Mouse (Mus musculus) MEL (cell line): ENCODE data around the gene Tepp.

Source experiments
- MAX ChIP-seq: IDR thresholded peaks from 2 replicates; pipeline ENCODE4 v1.6.1; 2011; ENCODE audit warnings: low read length, improper control_type of control experiment
- POLR2A ChIP-seq, 2 experiments: IDR thresholded peaks; 2 replicates each; pipeline ENCODE4 v1.6.1; 2011 to 2012; ENCODE audit warnings: low read length in 2 of 2, mild to moderate bottlenecking in 2 of 2, control low read depth in 1 of 2, improper control_type of control experiment in 1 of 2, low read depth in 1 of 2, moderate library complexity in 1 of 2; ENCODE audit not compliant: control insufficient read depth in 1 of 2, insufficient read depth in 1 of 2, poor library complexity in 1 of 2
- USF2 ChIP-seq, 2 experiments: IDR thresholded peaks; 2 replicates each; pipeline ENCODE4 v1.6.1; 2011 to 2012; ENCODE audit warnings: improper control_type of control experiment in 2 of 2, low read length in 2 of 2, borderline replicate concordance in 1 of 2, inconsistent platforms in 1 of 2, low read depth in 1 of 2, mild to moderate bottlenecking in 1 of 2; ENCODE audit not compliant: insufficient read depth in 1 of 2

DNA sequence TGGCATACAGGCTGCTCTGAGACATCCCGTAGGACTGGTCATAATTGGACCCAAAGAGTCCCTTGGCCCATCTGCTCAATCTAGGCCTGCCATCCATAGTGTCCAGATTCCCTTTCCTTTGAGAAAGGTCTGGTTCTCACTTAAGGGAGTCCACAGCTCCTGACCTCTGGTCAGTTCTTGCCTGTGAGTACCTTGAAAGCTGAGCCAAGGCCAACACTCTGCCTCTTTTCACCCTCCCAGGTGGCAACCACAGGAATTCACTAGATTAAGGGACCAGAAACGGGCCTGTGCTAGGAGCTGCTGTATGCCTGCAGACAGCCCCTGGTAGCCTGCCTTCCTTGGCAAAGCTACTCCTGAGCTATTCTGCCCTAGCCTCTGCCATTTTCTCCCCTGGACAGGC is 44.2 kb downstream of the Tepp start:
- TF ChIP-seq MAX = no peak
- TF ChIP-seq POLR2A (IDR thresholded peaks at IDR 0.05; ENCODE audit: control insufficient read depth in 1 of 2, insufficient read depth in 1 of 2, low read depth in 1 of 2, low read length in 2 of 2, poor library complexity in 1 of 2) = no peak
- TF ChIP-seq USF2 (IDR thresholded peaks at IDR 0.05; ENCODE audit: borderline replicate concordance in 1 of 2, insufficient read depth in 1 of 2, low read depth in 1 of 2, low read length in 2 of 2) = no peak
